Mouse (Mus musculus) liver, postnatal 0 days (tissue): Measurements from ENCODE around the gene Stk10. TPM values are rescaled to one million over a fixed set of nuclear protein-coding genes. Genes with fewer than 3 reads are reported as not detected.

Experiments
- ATAC-seq: fragments of 200-750 bp; cut with Nextera tagmentation; 2 replicates; pipeline ENCODE4 v1.8.0; 2017; ENCODE audit warnings: mild to moderate bottlenecking, moderate library complexity
- DNase-seq: peaks from one replicate; pipeline ENCODE4 v3.0.0-alpha.2; 2016
- H3K27ac ChIP-seq: fragments of 300-500 bp; sonication (generic); 2 replicates; pipeline ENCODE4 v1.5.1; 2014; ENCODE audit warnings: antibody characterized with exemption, moderate library complexity, mild to moderate bottlenecking, low read depth
- H3K27me3 ChIP-seq: fragments of 300-500 bp; sonication (generic); 2 replicates; pipeline ENCODE4 v1.6.1; 2014; ENCODE audit warnings: low read length, control low read depth, mixed read lengths; ENCODE audit not compliant: insufficient read depth
- H3K36me3 ChIP-seq: fragments of 300-500 bp; sonication (generic); replicated peaks from 2 replicates; pipeline ENCODE4 v1.6.1; 2014; ENCODE audit warnings: mild to moderate bottlenecking, control low read depth, low read length, moderate library complexity, mixed read lengths; ENCODE audit not compliant: insufficient read depth
- H3K4me1 ChIP-seq: fragments of 300-500 bp; sonication (generic); 2 replicates; pipeline ENCODE4 v1.6.1; 2014; ENCODE audit warnings: antibody characterized with exemption, mild to moderate bottlenecking, control low read depth; ENCODE audit not compliant: insufficient read depth
- H3K4me2 ChIP-seq: fragments of 300-500 bp; sonication (generic); 2 replicates; pipeline ENCODE4 v1.6.1; 2014; ENCODE audit warnings: low read depth, mild to moderate bottlenecking, low read length, moderate library complexity, mixed read lengths
- H3K4me3 ChIP-seq: fragments of 300-500 bp; sonication (generic); 2 replicates; pipeline ENCODE4 v1.5.1; 2014; ENCODE audit warnings: low read depth, low read length
- H3K9ac ChIP-seq: fragments of 300-500 bp; sonication (generic); replicated peaks from 2 replicates; pipeline ENCODE4 v1.6.1; 2014; ENCODE audit warnings: mild to moderate bottlenecking, moderate library complexity
- H3K9me3 ChIP-seq: fragments of 300-500 bp; sonication (generic); 2 replicates; pipeline ENCODE4 v1.6.1; 2016; ENCODE audit warnings: mild to moderate bottlenecking, control low read depth, low read length, mixed read lengths
- CTCF ChIP-seq: sonication (generic); IDR thresholded peaks from 2 replicates; pipeline ENCODE4 v1.5.1; 2016; ENCODE audit warnings: antibody characterized with exemption, low read depth
- EP300 ChIP-seq: IDR thresholded peaks from 2 replicates; pipeline ENCODE4 v1.6.1; 2016; ENCODE audit warnings: antibody characterized with exemption, low read depth, mild to moderate bottlenecking
- WGBS: fragments of 180-500 bp; shearing (Covaris S2); extraction: QIAGEN DNeasy Blood & Tissue Kit; methylation state at CpG from one replicate; pipeline ENCODE4 v1.1.7; 2014; ENCODE audit not compliant: insufficient replicate concordance; 5-methylcytosine and 5-hydroxymethylcytosine counted together
- polyA plus RNA-seq: library from polyadenylated mRNA; unstranded; fragments of >200 nt; fragmentation: Nextera tagmentation; extraction: Ambion mirVana; gene quantifications from 2 replicates; pipeline ENCODE4 v1.2.1, GENCODE M21; 2015

The Stk10 gene
- 2.2 and 2.3 TPM in 2 replicates for polyA plus RNA-seq

DNA sequence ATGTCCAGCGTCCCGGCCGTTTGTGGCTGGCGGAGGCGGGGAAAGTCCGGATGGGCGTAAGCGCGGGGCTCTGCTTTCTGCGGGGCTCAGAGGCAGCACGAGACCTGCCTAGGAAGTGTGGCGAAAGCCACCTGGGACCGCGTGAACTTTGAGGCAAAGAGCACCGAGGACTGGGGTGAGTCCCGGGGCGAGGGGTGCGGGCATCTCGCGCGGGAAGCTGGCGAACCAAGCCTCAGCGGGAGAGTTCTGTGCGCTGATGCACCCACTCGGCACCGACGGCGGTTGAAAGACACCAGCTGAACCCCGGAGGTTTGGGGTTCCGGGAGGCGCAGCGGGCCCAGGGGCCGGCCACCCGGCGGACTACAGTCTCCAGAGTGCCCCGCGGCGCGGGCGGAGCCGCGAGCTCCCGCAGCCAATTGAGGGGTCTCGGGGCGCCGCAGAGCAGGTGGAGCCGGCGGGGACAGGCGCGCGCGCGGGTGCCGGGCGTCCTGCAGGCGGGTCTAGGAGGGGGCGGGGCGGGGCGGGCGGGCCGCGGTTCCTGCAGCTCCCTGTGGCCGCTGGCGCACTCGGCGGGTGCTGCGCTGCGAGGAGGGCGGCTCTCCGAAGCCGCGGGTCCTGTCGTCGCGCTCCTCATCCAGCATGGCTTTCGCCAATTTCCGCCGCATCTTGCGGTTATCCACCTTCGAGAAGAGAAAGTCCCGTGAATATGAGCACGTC is at the start of gene Stk10:
Gene Stk10 (plus strand): TSS at position 541 of the 717 bp plus-strand sequence.
- WGBS = under 1% methylated on average over 66 of the region's 82 CpGs
- Histone ChIP-seq H3K27ac (peak within 1 kb of the TSS; percentile 71), H3K9ac (peak within 1 kb of the TSS; percentile 63), H3K27me3 (0 out of 2 replicates have a peak, but pooled peaks cover 4% of the 10 kb centered on the region), H3K9me3 (no peaks in the 10 kb centered on the region), H3K4me3 (peak within 1 kb of the TSS; percentile 68), H3K4me2 (peak within 1 kb of the TSS; percentile 99), H3K36me3 (no peaks in the 10 kb centered on the region), H3K4me1 (peaks cover 20% of the 10 kb centered on the region)
- peak; percentile 90 for DNase-seq
- TF ChIP-seq CTCF = no peak
- no peak for TF ChIP-seq EP300
- ATAC-seq = peak; percentile 98

DNA sequence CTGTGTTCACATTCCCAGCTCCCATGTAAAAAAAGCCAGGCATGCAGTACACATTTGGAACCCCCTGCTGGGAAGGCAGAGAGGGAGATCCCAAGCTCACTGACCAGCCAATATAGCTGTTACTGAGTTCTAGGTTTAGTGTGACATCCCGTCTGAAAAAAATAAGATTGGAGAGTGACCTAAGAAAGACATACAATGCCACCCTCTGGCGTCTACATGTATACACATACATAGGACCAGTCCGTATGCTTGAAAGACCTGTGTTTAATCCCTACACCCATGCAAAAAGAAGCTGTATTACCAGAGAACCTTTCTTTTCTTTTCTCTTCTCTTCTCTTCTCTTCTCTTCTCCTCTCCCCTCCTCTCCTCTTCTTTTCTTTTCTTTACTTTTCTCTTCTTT is 47.8 kb upstream of the Stk10 start:
- H3K36me3 ChIP-seq = no peaks in the 10 kb centered on the region
- H3K9me3 ChIP-seq = no peaks in the 10 kb centered on the region
- ATAC-seq = no peak
- H3K9ac ChIP-seq = no peak overlapping the region
- no peak for DNase-seq
- H3K27me3 ChIP-seq = no peaks in the 10 kb centered on the region
- H3K27ac ChIP-seq = no peak overlapping the region
- 45% methylated on average over 3 of the region's 3 CpGs for WGBS
- H3K4me1 ChIP-seq = peaks cover 13% of the 10 kb centered on the region; the same call in 1 of the 2 replicates
- no peak overlapping the region for H3K4me3 ChIP-seq
- no peak for TF ChIP-seq EP300
- TF ChIP-seq CTCF = peak; percentile 34; the same call in 1 of the 2 replicates
- no peak overlapping the region for H3K4me2 ChIP-seq

- Histone ChIP-seq H3K4me1 (peaks cover 16% of the 10 kb centered on the region; the same call in 1 of the 2 replicates), H3K4me2 (no peak overlapping the region), H3K36me3 (no peaks in the 10 kb centered on the region), H3K9me3 (no peaks in the 10 kb centered on the region), H3K27ac (no peak overlapping the region), H3K27me3 (no peaks in the 10 kb centered on the region), H3K9ac (no peak overlapping the region), H3K4me3 (no peak overlapping the region)
- TF ChIP-seq EP300 (no peak), CTCF (no peak)
- whole genome bisulfite sequencing = 32% methylated on average over 3 of the region's 3 CpGs
- no peak for ATAC-seq
- no peak for DNase-seq
Observed at GRCm38 (mm10) chr11:32486621-32487020, 46.5 kb upstream of the Stk10 start.

DNA sequence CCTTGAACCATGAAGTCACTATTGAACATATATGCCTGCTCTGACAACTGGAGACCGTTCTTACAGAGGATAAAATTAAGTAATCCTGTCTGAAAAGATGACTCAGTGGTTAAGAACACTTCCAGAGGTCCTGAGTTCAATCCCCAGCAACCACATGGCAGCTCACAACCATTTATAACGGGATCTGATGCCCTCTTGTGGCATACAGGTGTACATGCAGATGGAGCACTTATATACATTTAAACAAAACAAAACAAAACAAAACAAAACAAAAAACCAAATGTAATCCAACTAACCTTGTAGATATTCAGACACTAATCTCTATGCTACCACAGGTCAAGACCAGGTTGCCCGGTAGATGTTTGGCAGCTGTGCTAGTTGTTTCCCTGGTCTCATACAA is 45.6 kb upstream of the Stk10 start:
- DNase-seq (no peak), ATAC-seq (no peak)
- 82% methylated on average over 3 of the region's 3 CpGs for WGBS
- peak; percentile 53 for TF ChIP-seq CTCF
- TF ChIP-seq EP300 = no peak
- no peak overlapping the region for H3K9ac ChIP-seq
- no peak overlapping the region for H3K27ac ChIP-seq
- no peaks in the 10 kb centered on the region for H3K27me3 ChIP-seq
- H3K4me2 ChIP-seq = no peak overlapping the region
- H3K4me1 ChIP-seq = peaks cover 14% of the 10 kb centered on the region; the same call in 1 of the 2 replicates
- H3K4me3 ChIP-seq = no peak overlapping the region
- no peaks in the 10 kb centered on the region for H3K36me3 ChIP-seq
- no peaks in the 10 kb centered on the region for H3K9me3 ChIP-seq

- Histone ChIP-seq H3K27me3 (no peaks in the 10 kb centered on the region), H3K9me3 (no peaks in the 10 kb centered on the region), H3K36me3 (no peaks in the 10 kb centered on the region), H3K4me1 (peaks cover 14% of the 10 kb centered on the region; the same call in 1 of the 2 replicates), H3K27ac (no peak overlapping the region), H3K4me3 (no peak overlapping the region), H3K4me2 (no peak overlapping the region), H3K9ac (no peak overlapping the region)
- TF ChIP-seq CTCF (no peak), EP300 (no peak)
- DNase-seq (no peak), ATAC-seq (no peak)
Observed at GRCm38 (mm10) chr11:32488344-32488743, 44.8 kb upstream of the Stk10 start.

DNA sequence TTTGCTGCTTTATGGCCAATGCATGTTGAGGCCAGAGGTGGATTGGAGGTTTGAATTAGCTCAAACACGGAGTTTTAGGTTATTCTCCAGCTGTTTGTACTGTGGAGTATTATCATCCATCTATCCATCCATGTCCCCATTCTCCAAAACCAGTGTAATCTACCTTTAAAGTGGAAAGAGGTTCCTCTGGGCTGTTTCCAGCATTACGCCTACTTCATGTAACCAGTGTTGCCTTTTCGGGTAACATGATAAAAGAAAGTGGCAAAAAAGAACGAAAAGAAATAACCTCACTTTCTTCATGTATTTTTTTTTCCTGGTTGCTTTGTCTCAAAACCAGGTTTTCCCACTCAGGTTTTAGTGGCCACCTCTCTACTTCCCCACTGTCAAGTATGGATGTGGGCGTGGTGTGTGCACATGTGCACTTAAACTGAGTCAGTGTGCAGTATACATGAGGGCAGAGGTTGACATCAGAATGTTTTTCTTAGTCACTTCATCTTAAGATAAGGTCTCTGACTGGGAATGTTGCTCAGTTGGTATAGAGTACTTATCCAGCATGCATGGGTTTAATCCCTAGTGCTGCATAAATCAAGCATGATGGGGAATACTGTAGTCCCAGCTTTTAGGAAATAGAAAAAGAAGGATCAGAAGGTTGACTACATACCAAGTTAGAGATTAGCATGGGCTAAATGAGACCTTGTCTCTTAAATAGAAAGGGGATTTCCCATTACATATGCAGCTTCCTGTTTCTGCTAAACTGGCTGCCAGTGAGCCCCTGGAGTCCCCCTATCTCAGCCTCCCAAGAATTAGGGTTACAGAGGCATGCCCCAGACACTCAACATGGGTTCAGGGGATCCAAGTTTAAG is 44.1 kb upstream of the Stk10 start:
- Histone ChIP-seq H3K9me3 (no peaks in the 10 kb centered on the region), H3K4me1 (peaks cover 14% of the 10 kb centered on the region; the same call in 1 of the 2 replicates), H3K27me3 (no peaks in the 10 kb centered on the region), H3K27ac (no peak overlapping the region), H3K4me3 (no peak overlapping the region), H3K4me2 (no peak overlapping the region), H3K36me3 (no peaks in the 10 kb centered on the region), H3K9ac (no peak overlapping the region)
- ATAC-seq = no peak
- TF ChIP-seq EP300 (no peak), CTCF (no peak)
- DNase-seq = no peak
- whole genome bisulfite sequencing = 56% methylated on average over 5 of the region's 5 CpGs
